Mouse (Mus musculus) testis, adult 10 weeks (tissue): Measurements from ENCODE around the gene Usp19. TPM values are rescaled to one million over a fixed set of nuclear protein-coding genes. Genes with fewer than 3 reads are reported as not detected.

Experiments used
- polyA plus RNA-seq: library from polyadenylated mRNA; stranded (reverse); fragments of 350-450 nt; fragmentation: Illumina TruSeq; extraction: RNeasy Lipid Tissue Mini Kit (QIAGEN cat#74804); gene quantifications from one replicate; pipeline ENCODE4 v1.2.3, GENCODE M21; 2014; ENCODE audit warnings: low read depth, low replicate concordance

Usp19 gene
- polyA plus RNA-seq = 14.4 TPM

GRCm38 (mm10) chr9:108490559-108491285 lies at the start of gene Usp19:
Gene Usp19 (plus strand): TSS chr9:108490602.

GRCm38 (mm10) chr9:108460319-108461178 lies 29.9 kb upstream of the Usp19 start, which contains the start of gene Ccdc71:
Gene Ccdc71 (plus strand): TSS chr9:108460527.

GRCm38 (mm10) chr9:108461181-108461631 lies 29.2 kb upstream of the Usp19 start, which contains the start of gene Klhdc8b:
Gene Klhdc8b (minus strand): TSS chr9:108461581.

GRCm38 (mm10) chr9:108479721-108480351 lies 10.6 kb upstream of the Usp19 start, which contains the start of gene Lamb2:
Gene Lamb2 (plus strand): TSS chr9:108479736.

GRCm38 (mm10) chr9:108507619-108508434 lies 17.4 kb downstream of the Usp19 start, which contains the start of gene Qars:
Gene Qars (plus strand): TSS chr9:108507706.

GRCm38 (mm10) chr9:108516380-108517251 lies 26.2 kb downstream of the Usp19 start, which contains the start of gene Qrich1:
Gene Qrich1 (plus strand): TSS chr9:108516806.

Other genes with a start within 250 kb of the Usp19 start
- 10.4 TPM for gene Dag1, start 226.6 kb upstream of the Usp19 start, polyA plus RNA-seq
- 24.1 TPM for gene Nicn1, start 200.2 kb upstream of the Usp19 start, polyA plus RNA-seq
- gene Amt, start 193.7 kb upstream of the Usp19 start, polyA plus RNA-seq = 1.4 TPM
- 114 TPM for gene Rhoa, start 184.5 kb upstream of the Usp19 start, polyA plus RNA-seq
- 17.0 TPM for gene Tcta, start 184.4 kb upstream of the Usp19 start, polyA plus RNA-seq
- 1.8 TPM for gene Gpx1, start 151.7 kb upstream of the Usp19 start, polyA plus RNA-seq
- 93.9 TPM for gene Usp4, start 142.7 kb upstream of the Usp19 start, polyA plus RNA-seq
- 278 TPM for gene 1700102P08Rik, start 97.8 kb upstream of the Usp19 start, polyA plus RNA-seq
- gene Ccdc36, start 62.1 kb upstream of the Usp19 start, polyA plus RNA-seq = 8.6 TPM
- gene BC048562, start 54.1 kb upstream of the Usp19 start, polyA plus RNA-seq = 10.4 TPM
- 3.0 TPM for gene Ccdc71, start 30.1 kb upstream of the Usp19 start, polyA plus RNA-seq
- 1.3 TPM for gene Klhdc8b, start 29.0 kb upstream of the Usp19 start, polyA plus RNA-seq
- 2.0 TPM for gene Lamb2, start 10.9 kb upstream of the Usp19 start, polyA plus RNA-seq
- 74.8 TPM for gene Qars, start 17.1 kb downstream of the Usp19 start, polyA plus RNA-seq
- 151 TPM for gene Qrich1, start 26.2 kb downstream of the Usp19 start, polyA plus RNA-seq
- 69.5 TPM for gene Impdh2, start 69.7 kb downstream of the Usp19 start, polyA plus RNA-seq
- 28.8 TPM for gene Ndufaf3, start 76.8 kb downstream of the Usp19 start, polyA plus RNA-seq
- 5.2 TPM for gene Dalrd3, start 79.3 kb downstream of the Usp19 start, polyA plus RNA-seq
- 0.83 TPM for gene Wdr6, start 88.1 kb downstream of the Usp19 start, polyA plus RNA-seq
- 0.14 TPM for gene P4htm, start 107.1 kb downstream of the Usp19 start, polyA plus RNA-seq
- 266 TPM for gene Arih2, start 158.8 kb downstream of the Usp19 start, polyA plus RNA-seq
- gene Slc25a20, start 171.5 kb downstream of the Usp19 start, polyA plus RNA-seq = 32.2 TPM
- gene Prkar2a, start 198.7 kb downstream of the Usp19 start, polyA plus RNA-seq = 714 TPM